Mouse (Mus musculus): ENCODE data around the gene Ino80b. TPM values are rescaled to one million over a fixed set of nuclear protein-coding genes. Genes with fewer than 3 reads are reported as not detected.
A peak's percentile ranks its signal among the peaks of the same experiment; 100 is the strongest.

Ino80b gene
- total and polyA plus RNA-seq, 2 experiments from 2014 or later, result 15.3 to 40.1 TPM

GRCm38 (mm10) chr6:83155552-83156238 is 30.5 kb upstream of the Ino80b start:
- Histone ChIP-seq H3K9me3 (ENCODE audit: low read length) (no peaks in the 10 kb centered on the region), H3K9ac (peak overlapping the region; percentile 57), H3K27me3 (ENCODE audit: insufficient read depth, low read length) (peaks cover 2% of the 10 kb centered on the region; the same call in 1 of the 2 replicates), H3K4me2 (ENCODE audit: low read depth) (peak overlapping the region; percentile 78), H3K4me1 (ENCODE audit: insufficient read depth) (0 out of 2 replicates have a peak, but pooled peaks cover 8% of the 10 kb centered on the region), H3K36me3 (ENCODE audit: insufficient read depth) (0 out of 2 replicates have a peak, but pooled peaks cover 12% of the 10 kb centered on the region), H3K27ac (ENCODE audit: low read depth, low read length) (0 out of 2 replicates have a peak overlapping the region, but pooled peaks have one; percentile 58), H3K4me3 (ENCODE audit: low read depth, low read length) (peak overlapping the region; percentile 58)
- no peak for DNase-seq
- no peak for TF ChIP-seq CTCF (IDR thresholded peaks at IDR 0.05; ENCODE audit: low read depth)
- peak; percentile 51 for ATAC-seq
- WGBS, result 8% methylated on average over 23 of the region's 23 CpGs

DNA sequence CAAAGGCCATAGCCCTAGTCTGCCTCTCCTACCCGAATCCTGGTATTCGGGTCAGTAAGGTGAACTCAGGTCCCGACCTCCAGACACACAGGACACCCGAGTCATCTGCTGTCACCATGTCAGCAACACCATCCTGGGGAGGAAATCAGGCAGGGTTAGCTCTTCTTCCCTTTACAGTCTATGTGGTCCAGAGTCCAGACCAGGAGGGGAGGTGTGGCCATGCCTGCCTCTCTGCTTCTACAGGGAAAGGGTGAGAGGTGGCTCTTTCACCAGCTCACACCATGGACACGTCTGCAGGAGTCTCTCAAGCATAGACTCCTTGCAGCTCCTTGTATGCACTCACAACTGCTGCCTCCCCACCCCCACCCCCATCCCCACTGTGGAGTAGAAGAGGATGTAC is 28.3 kb upstream of the Ino80b start:
- no peak for DNase-seq
- no peak overlapping the region for H3K4me2 ChIP-seq (ENCODE audit: low read depth)
- WGBS, result 80% methylated on average over 5 of the region's 5 CpGs
- H3K27me3 ChIP-seq (ENCODE audit: insufficient read depth, low read length), result no peaks in the 10 kb centered on the region
- TF ChIP-seq CTCF (IDR thresholded peaks at IDR 0.05; ENCODE audit: low read depth), result no peak
- 0 out of 2 replicates have a peak, but pooled peaks cover 12% of the 10 kb centered on the region for H3K36me3 ChIP-seq (ENCODE audit: insufficient read depth)
- H3K27ac ChIP-seq (ENCODE audit: low read depth, low read length), result no peak overlapping the region
- 0 out of 2 replicates have a peak, but pooled peaks cover 8% of the 10 kb centered on the region for H3K4me1 ChIP-seq (ENCODE audit: insufficient read depth)
- no peaks in the 10 kb centered on the region for H3K9me3 ChIP-seq (ENCODE audit: low read length)
- no peak for ATAC-seq
- no peak overlapping the region for H3K9ac ChIP-seq
- no peak overlapping the region for H3K4me3 ChIP-seq (ENCODE audit: low read depth, low read length)

DNA sequence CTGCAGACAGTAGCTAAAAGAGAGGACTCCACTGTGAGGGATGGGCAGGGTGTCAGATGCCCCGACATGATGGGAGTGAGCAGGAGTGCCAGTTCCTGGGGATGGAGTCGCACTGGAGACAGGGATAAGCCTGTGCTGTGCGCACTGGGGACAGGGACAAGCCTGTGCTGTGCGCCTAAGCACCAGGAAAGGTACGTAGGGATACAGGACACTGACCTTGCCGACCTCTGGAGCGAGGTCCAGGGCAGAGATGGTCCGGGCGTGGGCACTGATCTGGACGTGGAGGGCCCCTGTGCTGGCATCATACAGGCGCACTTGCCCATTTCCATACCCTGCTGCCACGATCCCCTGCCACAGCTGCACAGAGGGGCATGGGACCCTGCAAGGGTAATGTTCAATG is 27.8 kb upstream of the Ino80b start:
- Histone ChIP-seq H3K4me1 (ENCODE audit: insufficient read depth) (0 out of 2 replicates have a peak, but pooled peaks cover 8% of the 10 kb centered on the region), H3K9ac (no peak overlapping the region), H3K27ac (ENCODE audit: low read depth, low read length) (no peak overlapping the region), H3K4me2 (ENCODE audit: low read depth) (no peak overlapping the region), H3K4me3 (ENCODE audit: low read depth, low read length) (no peak overlapping the region), H3K9me3 (ENCODE audit: low read length) (no peaks in the 10 kb centered on the region), H3K36me3 (ENCODE audit: insufficient read depth) (0 out of 2 replicates have a peak, but pooled peaks cover 12% of the 10 kb centered on the region), H3K27me3 (ENCODE audit: insufficient read depth, low read length) (no peaks in the 10 kb centered on the region)
- no peak for DNase-seq
- WGBS, result 87% methylated on average over 12 of the region's 12 CpGs
- no peak for TF ChIP-seq CTCF (IDR thresholded peaks at IDR 0.05; ENCODE audit: low read depth)
- no peak for ATAC-seq

DNA sequence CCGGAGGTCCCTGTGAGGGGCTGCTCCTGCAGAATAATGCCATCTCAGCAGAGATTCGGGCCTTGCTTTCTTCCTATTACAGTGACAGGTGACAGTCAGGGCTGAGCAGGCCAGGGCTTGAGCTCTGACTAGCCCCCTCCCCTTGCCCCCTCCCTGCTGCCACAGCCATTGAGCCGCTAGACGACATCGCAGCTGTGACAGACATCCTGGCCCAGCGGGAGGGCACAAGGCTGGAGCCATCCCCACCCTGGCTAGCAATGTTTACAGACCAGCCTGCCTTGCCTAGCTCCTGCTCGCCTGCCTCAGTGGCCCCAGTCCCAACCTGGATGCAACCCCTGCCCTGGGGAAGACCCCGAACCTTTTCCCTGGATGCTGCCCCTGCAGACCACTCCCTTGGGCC is 26.5 kb upstream of the Ino80b start:
- H3K4me1 ChIP-seq (ENCODE audit: insufficient read depth), result 0 out of 2 replicates have a peak, but pooled peaks cover 8% of the 10 kb centered on the region
- 0 out of 2 replicates have a peak, but pooled peaks cover 12% of the 10 kb centered on the region for H3K36me3 ChIP-seq (ENCODE audit: insufficient read depth)
- H3K9ac ChIP-seq, result no peak overlapping the region
- no peak for TF ChIP-seq CTCF (IDR thresholded peaks at IDR 0.05; ENCODE audit: low read depth)
- no peaks in the 10 kb centered on the region for H3K27me3 ChIP-seq (ENCODE audit: insufficient read depth, low read length)
- DNase-seq, result no peak
- ATAC-seq, result no peak
- no peak overlapping the region for H3K4me3 ChIP-seq (ENCODE audit: low read depth, low read length)
- WGBS, result 31% methylated on average over 8 of the region's 8 CpGs
- H3K4me2 ChIP-seq (ENCODE audit: low read depth), result no peak overlapping the region
- H3K27ac ChIP-seq (ENCODE audit: low read depth, low read length), result no peak overlapping the region
- H3K9me3 ChIP-seq (ENCODE audit: low read length), result no peaks in the 10 kb centered on the region

DNA sequence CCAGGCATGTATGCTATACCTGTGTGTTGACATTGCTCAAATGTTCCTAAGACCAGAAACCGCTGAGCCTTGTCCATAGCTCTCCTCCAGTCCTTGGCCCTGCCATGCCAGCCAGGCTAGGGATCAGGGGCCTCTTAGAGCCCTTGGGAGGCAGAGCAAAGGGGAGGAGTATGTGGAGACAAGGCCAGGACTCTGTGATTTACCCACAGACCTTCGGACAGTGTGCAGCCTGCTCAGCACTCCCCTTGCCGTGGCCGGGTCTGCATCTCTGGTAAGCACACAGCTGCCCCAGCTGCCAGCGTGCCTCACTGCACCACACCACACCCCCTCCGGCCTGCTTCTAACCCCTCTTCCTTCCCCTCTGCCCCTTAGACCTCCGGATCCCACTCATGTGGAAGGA is 22.0 kb upstream of the Ino80b start:
- no peak for TF ChIP-seq CTCF (IDR thresholded peaks at IDR 0.05; ENCODE audit: low read depth)
- ATAC-seq (no peak), DNase-seq (no peak)
- H3K27me3 ChIP-seq (ENCODE audit: insufficient read depth, low read length), result no peaks in the 10 kb centered on the region
- no peak overlapping the region for H3K27ac ChIP-seq (ENCODE audit: low read depth, low read length)
- 0 out of 2 replicates have a peak, but pooled peaks cover 2% of the 10 kb centered on the region for H3K36me3 ChIP-seq (ENCODE audit: insufficient read depth)
- no peaks in the 10 kb centered on the region for H3K4me1 ChIP-seq (ENCODE audit: insufficient read depth)
- no peak overlapping the region for H3K9ac ChIP-seq
- 54% methylated on average over 7 of the region's 7 CpGs for WGBS
- no peaks in the 10 kb centered on the region for H3K9me3 ChIP-seq (ENCODE audit: low read length)
- H3K4me3 ChIP-seq (ENCODE audit: low read depth, low read length), result no peak overlapping the region
- H3K4me2 ChIP-seq (ENCODE audit: low read depth), result no peak overlapping the region

DNA sequence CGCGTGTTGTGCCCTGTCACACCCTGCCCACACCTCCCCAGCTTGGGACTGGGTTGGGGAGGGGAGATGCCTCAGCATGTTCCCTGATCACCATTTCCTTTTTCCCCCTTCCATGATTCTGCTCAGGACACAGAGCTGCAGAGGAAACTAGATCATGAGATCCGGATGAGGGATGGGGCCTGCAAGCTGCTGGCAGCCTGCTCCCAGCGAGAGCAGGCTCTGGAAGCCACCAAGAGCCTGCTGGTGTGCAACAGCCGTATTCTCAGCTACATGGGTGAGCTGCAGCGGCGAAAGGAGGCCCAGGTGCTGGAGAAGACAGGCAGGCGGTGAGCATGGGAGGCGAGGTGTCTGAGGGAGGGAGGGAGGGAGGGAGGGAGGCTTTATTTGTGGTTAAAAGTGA is 20.6 kb upstream of the Ino80b start:
- 76% methylated on average over 9 of the region's 9 CpGs for WGBS
- peaks cover 4% of the 10 kb centered on the region for H3K27me3 ChIP-seq (ENCODE audit: insufficient read depth, low read length)
- DNase-seq, result no peak
- H3K4me3 ChIP-seq (ENCODE audit: low read depth, low read length), result no peak overlapping the region
- no peak overlapping the region for H3K9ac ChIP-seq
- no peaks in the 10 kb centered on the region for H3K4me1 ChIP-seq (ENCODE audit: insufficient read depth)
- no peak for TF ChIP-seq CTCF (IDR thresholded peaks at IDR 0.05; ENCODE audit: low read depth)
- H3K4me2 ChIP-seq (ENCODE audit: low read depth), result no peak overlapping the region
- H3K36me3 ChIP-seq (ENCODE audit: insufficient read depth), result no peaks in the 10 kb centered on the region
- no peak for ATAC-seq
- no peaks in the 10 kb centered on the region for H3K9me3 ChIP-seq (ENCODE audit: low read length)
- H3K27ac ChIP-seq (ENCODE audit: low read depth, low read length), result no peak overlapping the region

GRCm38 (mm10) chr6:83145209-83145608 is 20.0 kb upstream of the Ino80b start:
- Histone ChIP-seq H3K4me3 (ENCODE audit: low read depth, low read length) (no peak overlapping the region), H3K4me2 (ENCODE audit: low read depth) (no peak overlapping the region), H3K9ac (no peak overlapping the region), H3K36me3 (ENCODE audit: insufficient read depth) (no peaks in the 10 kb centered on the region), H3K4me1 (ENCODE audit: insufficient read depth) (no peaks in the 10 kb centered on the region), H3K27me3 (ENCODE audit: insufficient read depth, low read length) (peaks cover 4% of the 10 kb centered on the region), H3K9me3 (ENCODE audit: low read length) (no peaks in the 10 kb centered on the region), H3K27ac (ENCODE audit: low read depth, low read length) (no peak overlapping the region)
- DNase-seq (no peak), ATAC-seq (no peak)
- WGBS, result 88% methylated on average over 2 of the region's 2 CpGs
- TF ChIP-seq CTCF (IDR thresholded peaks at IDR 0.05; ENCODE audit: low read depth), result no peak

Measured in forebrain, postnatal 0 days (tissue).